Mouse (Mus musculus) spleen, adult 2 months (tissue): ENCODE results near the gene Stat1. TPM values are rescaled to one million over a fixed set of nuclear protein-coding genes. Genes with fewer than 3 reads are reported as not detected.

Source experiments
- DNase-seq, 2 experiments: peaks; one replicate each; pipeline versions ENCODE4 v3.0.0 to v3.0.0-alpha.2; 2012 to 2021; ENCODE audit warnings: low spot score in 2 of 2, low read depth in 1 of 2
- H3K27ac ChIP-seq: fragments of 200-500 bp; 2 replicates; pipeline ENCODE4 v1.5.1; 2012; ENCODE audit warnings: low read length, inconsistent platforms; ENCODE audit not compliant: insufficient read depth
- H3K27me3 ChIP-seq: fragments of 200-500 bp; 2 replicates; pipeline ENCODE4 v1.6.1; 2012; ENCODE audit warnings: mild to moderate bottlenecking, moderate library complexity, low read length, inconsistent platforms; ENCODE audit not compliant: control insufficient read depth, insufficient read depth
- H3K36me3 ChIP-seq: fragments of 200-500 bp; 2 replicates; pipeline ENCODE4 v1.6.1; 2012; ENCODE audit warnings: mild to moderate bottlenecking, low read length, inconsistent platforms; ENCODE audit not compliant: control insufficient read depth, insufficient read depth
- H3K4me1 ChIP-seq: fragments of 200-500 bp; 2 replicates; pipeline ENCODE4 v1.6.1; 2011; ENCODE audit warnings: inconsistent platforms; ENCODE audit not compliant: control insufficient read depth, insufficient read depth, insufficient read length
- H3K4me3 ChIP-seq: fragments of 200-500 bp; 2 replicates; pipeline ENCODE4 v1.5.1; 2011; ENCODE audit warnings: mild to moderate bottlenecking, inconsistent platforms; ENCODE audit not compliant: insufficient read depth, insufficient read length; ENCODE audit errors: extremely low read depth
- CTCF ChIP-seq: fragments of 200-500 bp; IDR thresholded peaks from 2 replicates; pipeline ENCODE4 v1.5.1; 2011; ENCODE audit warnings: mild to moderate bottlenecking, inconsistent platforms; ENCODE audit not compliant: insufficient read depth, insufficient read length, insufficient replicate concordance; ENCODE audit errors: extremely low read depth
- POLR2A ChIP-seq: fragments of 200-500 bp; IDR thresholded peaks from 2 replicates; pipeline ENCODE4 v1.6.1; 2011; ENCODE audit warnings: low read depth, low read length, inconsistent platforms
- WGBS: fragments of 180-500 bp; shearing (Covaris S2); methylation state at CpG from one replicate; pipeline ENCODE4 v1.1.7; 2018; 5-methylcytosine and 5-hydroxymethylcytosine counted together
- polyA plus RNA-seq: library from polyadenylated mRNA; depleted of rRNA; stranded (reverse); fragments of >200 nt; gene quantifications from 2 replicates; pipeline ENCODE4 v1.2.3, GENCODE M21; 2012

Stat1 gene
- polyA plus RNA-seq, 1 experiment = 95.0 TPM

DNA sequence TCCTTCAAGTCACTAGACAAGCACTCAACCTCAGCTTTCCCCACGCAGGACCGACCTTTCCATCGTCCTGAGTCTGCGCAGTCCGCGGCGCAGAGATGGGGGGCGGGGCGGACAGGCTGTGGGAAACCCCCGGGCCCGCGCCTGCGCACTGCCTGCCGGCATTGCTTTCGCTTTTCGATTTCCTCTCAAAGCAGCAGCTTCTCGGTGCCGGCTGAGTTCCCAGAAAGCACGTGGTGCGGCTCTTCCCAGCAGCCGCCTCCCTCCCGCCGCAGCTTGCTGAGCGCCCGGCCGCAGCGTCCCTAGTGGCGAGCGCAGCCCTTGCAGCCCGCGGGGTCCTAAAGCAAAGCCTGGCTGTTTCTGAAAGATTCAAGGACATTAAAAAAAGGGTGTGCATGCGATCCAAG is 5.6 kb upstream of the Stat1 start:
- TF ChIP-seq POLR2A (peak; percentile 78), CTCF (peak; percentile 99)
- WGBS = under 1% methylated on average over 32 of the region's 32 CpGs
- peak; percentile 93 to 97 for DNase-seq
- H3K4me3 ChIP-seq = peak overlapping the region; percentile 44
- H3K4me1 ChIP-seq = peaks cover 11% of the 10 kb centered on the region; the same call in 1 of the 2 replicates
- H3K27ac ChIP-seq = peak overlapping the region; percentile 87
- no peaks in the 10 kb centered on the region for H3K27me3 ChIP-seq
- no peaks in the 10 kb centered on the region for H3K36me3 ChIP-seq

GRCm38 (mm10) chr1:52116441-52116840 is 2.8 kb upstream of the Stat1 start:
- 88% methylated on average over 3 of the region's 3 CpGs for WGBS
- peak overlapping the region; percentile 47; the same call in 1 of the 2 replicates for H3K27ac ChIP-seq
- H3K27me3 ChIP-seq = no peaks in the 10 kb centered on the region
- TF ChIP-seq CTCF = no peak
- no peak for TF ChIP-seq POLR2A
- peaks cover 3% of the 10 kb centered on the region; the same call in 1 of the 2 replicates for H3K36me3 ChIP-seq
- no peak overlapping the region for H3K4me3 ChIP-seq
- no peak for DNase-seq
- H3K4me1 ChIP-seq = peaks cover 17% of the 10 kb centered on the region; the same call in 1 of the 2 replicates

DNA sequence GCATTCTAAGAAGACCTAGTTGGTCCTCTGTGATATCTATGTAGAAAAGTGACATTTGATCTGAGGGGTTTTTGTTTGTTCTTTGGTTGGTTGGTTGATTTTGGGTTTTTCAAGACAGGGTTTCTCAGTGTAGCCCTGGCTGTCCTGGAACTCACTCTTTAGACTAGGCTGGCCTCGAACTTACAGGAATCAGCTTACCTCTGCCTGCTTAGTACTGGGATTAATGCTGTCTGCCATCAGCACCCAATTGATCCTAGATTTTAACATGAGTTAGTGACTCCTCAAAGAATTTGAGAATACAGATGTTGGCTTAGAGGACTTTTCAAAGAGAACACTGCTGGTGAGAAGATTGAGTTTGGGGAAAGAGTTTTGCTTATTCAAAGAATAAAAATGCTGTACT is 1.5 kb upstream of the Stat1 start:
- no peak overlapping the region for H3K4me3 ChIP-seq
- no peaks in the 10 kb centered on the region for H3K27me3 ChIP-seq
- WGBS = 92% methylated on average over 1 of the region's 1 CpGs
- peaks cover 19% of the 10 kb centered on the region; the same call in 1 of the 2 replicates for H3K4me1 ChIP-seq
- TF ChIP-seq POLR2A = no peak
- TF ChIP-seq CTCF = no peak
- H3K27ac ChIP-seq = no peak overlapping the region
- H3K36me3 ChIP-seq = peaks cover 9% of the 10 kb centered on the region
- DNase-seq = no peak

GRCm38 (mm10) chr1:52119691-52120090 is 451 bp downstream of the Stat1 start:
- H3K27ac ChIP-seq = peak overlapping the region; percentile 95
- under 1% methylated on average over 20 of the region's 20 CpGs for WGBS
- H3K4me3 ChIP-seq = peak overlapping the region; percentile 96
- TF ChIP-seq CTCF (no peak), POLR2A (no peak)
- H3K4me1 ChIP-seq = peaks cover 16% of the 10 kb centered on the region; the same call in 1 of the 2 replicates
- H3K27me3 ChIP-seq = no peaks in the 10 kb centered on the region
- H3K36me3 ChIP-seq = peaks cover 19% of the 10 kb centered on the region
- no peak for DNase-seq

DNA sequence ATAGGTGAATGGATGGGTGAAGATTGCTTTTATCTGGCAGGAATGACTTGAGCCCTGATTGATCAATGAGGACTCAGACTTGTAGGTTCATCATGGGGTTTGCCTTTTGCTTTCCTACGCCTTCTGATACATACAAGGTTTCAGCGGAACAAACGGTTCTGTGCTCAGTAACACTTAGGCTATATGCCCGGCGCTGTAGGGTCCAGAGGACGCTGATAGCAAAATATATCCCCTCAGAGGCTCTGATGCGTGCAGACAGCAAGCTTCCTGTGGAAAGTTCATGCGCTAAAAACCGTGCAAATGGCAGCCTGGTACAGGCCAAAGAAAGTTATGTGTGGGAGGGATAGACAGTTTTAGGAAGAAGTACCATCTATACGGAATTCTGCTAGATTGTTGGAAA is 951 bp downstream of the Stat1 start:
- peak in 1 of 2 experiments; percentile 14 for DNase-seq
- H3K4me3 ChIP-seq = peak overlapping the region; percentile 96
- peaks cover 24% of the 10 kb centered on the region for H3K36me3 ChIP-seq
- WGBS = 3% methylated on average over 10 of the region's 10 CpGs
- no peaks in the 10 kb centered on the region for H3K27me3 ChIP-seq
- TF ChIP-seq POLR2A (no peak), CTCF (no peak)
- H3K27ac ChIP-seq = peak overlapping the region; percentile 95
- H3K4me1 ChIP-seq = peaks cover 16% of the 10 kb centered on the region; the same call in 1 of the 2 replicates

DNA sequence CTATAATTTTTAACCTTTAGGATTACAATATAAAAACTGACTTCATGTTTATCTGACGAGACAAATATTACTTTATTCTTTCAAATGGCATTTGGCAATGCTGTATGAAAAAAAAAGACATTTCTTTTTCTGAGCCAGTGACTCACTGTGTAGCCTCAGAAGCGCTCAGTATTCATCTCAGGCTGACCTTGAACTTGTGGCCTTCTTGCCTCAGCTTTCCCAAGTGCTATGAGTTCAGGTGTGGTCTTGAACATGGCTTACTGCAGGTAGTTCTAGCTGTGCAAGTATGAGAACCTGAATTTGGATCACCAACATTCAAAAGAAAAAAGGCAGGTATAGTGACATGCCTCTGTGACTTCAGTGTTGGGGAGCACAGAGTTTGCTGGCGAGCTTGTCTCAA is 1.8 kb downstream of the Stat1 start:
- H3K27ac ChIP-seq = no peak overlapping the region
- no peak for DNase-seq
- H3K4me1 ChIP-seq = peaks cover 16% of the 10 kb centered on the region; the same call in 1 of the 2 replicates
- peak overlapping the region; percentile 30; the same call in 1 of the 2 replicates for H3K4me3 ChIP-seq
- TF ChIP-seq CTCF = no peak
- TF ChIP-seq POLR2A = no peak
- WGBS = 83% methylated on average over 3 of the region's 3 CpGs
- peaks cover 30% of the 10 kb centered on the region for H3K36me3 ChIP-seq
- no peaks in the 10 kb centered on the region for H3K27me3 ChIP-seq

DNA sequence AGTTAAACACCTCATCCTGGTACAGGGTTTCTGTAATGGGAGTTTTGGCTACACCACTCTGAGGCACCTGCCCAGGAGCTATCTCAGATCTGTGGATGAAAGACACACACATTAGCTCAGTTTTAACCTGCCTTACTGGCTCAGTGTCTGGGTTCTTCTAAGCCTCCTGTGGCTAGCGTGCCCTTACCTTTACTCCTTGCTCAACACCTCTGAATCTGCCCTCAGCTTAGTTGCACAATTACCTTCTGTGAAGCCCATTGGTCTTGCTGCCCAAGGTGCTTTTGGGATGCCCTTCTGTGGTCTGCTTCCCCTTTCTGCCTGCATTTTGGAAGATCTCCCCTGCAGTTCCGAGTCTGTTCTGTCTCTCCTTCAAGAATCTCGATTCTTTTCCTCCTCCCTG is 5.6 kb downstream of the Stat1 start:
- H3K27ac ChIP-seq = no peak overlapping the region
- peaks cover 54% of the 10 kb centered on the region for H3K36me3 ChIP-seq
- 83% methylated on average over 3 of the region's 3 CpGs for WGBS

More for the DNA sequence above, 5.6 kb downstream of the Stat1 start:
- no peak for DNase-seq
- no peak overlapping the region for H3K4me3 ChIP-seq
- peaks cover 7% of the 10 kb centered on the region; the same call in 1 of the 2 replicates for H3K4me1 ChIP-seq
- TF ChIP-seq CTCF (no peak), POLR2A (no peak)
- no peaks in the 10 kb centered on the region for H3K27me3 ChIP-seq
